Mouse (Mus musculus) B cell, adult 2 months (primary cell): ENCODE measurements at regions not wholly inside any gene's neighbourhood (a gene's known extent, or its start where the extent isn't known, plus 50 kb on each side); places are given as distances from the start of the nearest gene placed in this dataset.

Source experiments
- DNase-seq, 2 experiments: peaks; one replicate each; pipeline ENCODE4 v3.0.0; 2022

- DNase-seq, result no peak
These were observed 77.3 kb upstream of the Wscd1 start for GRCm38 (mm10) chr11:71672171-71673050.

DNA sequence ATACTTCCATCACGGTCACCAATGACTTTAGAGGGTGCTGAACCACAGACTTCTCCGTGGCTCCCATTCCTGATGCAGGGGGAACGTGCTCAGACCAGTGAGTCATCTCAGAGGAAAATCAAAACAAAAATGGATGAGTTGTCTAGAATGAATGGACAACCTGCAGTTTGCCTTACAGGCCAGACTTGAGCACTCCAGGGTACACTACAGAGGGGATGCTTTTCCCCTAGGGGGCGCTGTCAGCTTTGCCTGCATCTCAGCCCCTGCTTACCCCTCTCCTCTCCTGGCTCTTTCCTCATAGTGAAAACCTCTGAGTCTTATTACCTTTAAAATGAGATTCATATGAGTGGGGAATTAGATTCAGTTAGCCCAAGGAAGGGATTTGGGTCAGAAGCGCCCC lies 75.4 kb upstream of the Wscd1 start:
- peak; percentile 2 to 9 for DNase-seq

DNA sequence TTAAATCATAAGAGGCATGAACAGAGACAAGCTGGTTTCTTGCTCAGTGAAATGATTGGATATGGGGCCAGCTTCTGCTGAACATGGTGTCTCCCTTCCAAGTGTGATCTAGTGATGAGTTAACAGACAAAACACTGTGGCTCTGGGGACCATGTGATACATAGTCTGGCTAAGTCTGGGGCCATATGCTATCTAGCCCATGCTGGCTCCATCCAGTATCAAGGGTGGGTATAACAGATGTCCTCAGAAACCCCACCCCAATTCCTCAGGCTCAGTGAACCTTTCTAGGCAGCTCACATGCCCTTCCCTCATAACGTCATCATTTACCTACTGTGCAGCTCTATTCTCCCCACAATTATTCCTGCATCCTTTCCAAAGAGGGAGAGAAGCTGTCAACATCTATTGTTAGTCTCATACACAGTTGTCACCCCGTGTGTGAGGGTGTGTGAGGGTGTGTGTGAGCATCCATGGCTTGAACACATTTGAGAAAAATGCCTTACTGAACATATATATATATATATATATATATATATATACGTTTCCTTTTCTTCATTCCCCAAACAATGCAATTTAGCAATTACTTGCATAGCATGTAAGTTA lies 73.9 kb upstream of the Wscd1 start:
- DNase-seq, result no peak

- DNase-seq, result no peak
These were observed 52.7 kb upstream of the Wscd1 start for GRCm38 (mm10) chr11:71697017-71697416.

GRCm38 (mm10) chr11:71698836-71699235 lies 50.9 kb upstream of the Wscd1 start:
- no peak for DNase-seq
